Mouse (Mus musculus) heart, embryonic 16.5 days (tissue): ENCODE data around the gene Gm27021. TPM values are rescaled to one million over a fixed set of nuclear protein-coding genes. Genes with fewer than 3 reads are reported as not detected.
A peak's percentile ranks its signal among the peaks of the same experiment; 100 is the strongest.

ENCODE experiments used
- ATAC-seq: fragments of 200-750 bp; cut with Nextera tagmentation; replicated peaks from 2 replicates; pipeline ENCODE4 v1.8.0; 2017; ENCODE audit warnings: moderate number of reproducible peaks; ENCODE audit not compliant: insufficient read depth, low FRiP score; ENCODE audit errors: extremely low read depth
- H3K27ac ChIP-seq: fragments of 300-500 bp; sonication (generic); 2 replicates; pipeline ENCODE4 v1.5.1; 2014; ENCODE audit warnings: mild to moderate bottlenecking, low read length, control low read depth, moderate library complexity
- H3K27me3 ChIP-seq: fragments of 300-500 bp; sonication (generic); 2 replicates; pipeline ENCODE4 v1.6.1; 2014; ENCODE audit warnings: low read length, mixed read lengths; ENCODE audit not compliant: control insufficient read depth, insufficient read depth
- H3K36me3 ChIP-seq: fragments of 300-500 bp; sonication (generic); 2 replicates; pipeline ENCODE4 v1.6.1; 2014; ENCODE audit not compliant: control insufficient read depth, insufficient read depth
- H3K4me1 ChIP-seq: fragments of 300-500 bp; sonication (generic); 2 replicates; pipeline ENCODE4 v1.6.1; 2014; ENCODE audit warnings: low read length, mixed read lengths; ENCODE audit not compliant: control insufficient read depth, insufficient read depth
- H3K4me2 ChIP-seq: fragments of 300-500 bp; sonication (generic); 2 replicates; pipeline ENCODE4 v1.6.1; 2014; ENCODE audit warnings: low read depth, mild to moderate bottlenecking, control low read depth, low read length
- H3K4me3 ChIP-seq: fragments of 300-500 bp; sonication (generic); 2 replicates; pipeline ENCODE4 v1.5.1; 2014; ENCODE audit warnings: mild to moderate bottlenecking, control low read depth, low read length
- H3K9ac ChIP-seq: fragments of 300-500 bp; sonication (generic); 2 replicates; pipeline ENCODE4 v1.6.1; 2014; ENCODE audit warnings: low read length, control low read depth
- H3K9me3 ChIP-seq: fragments of 300-500 bp; sonication (generic); replicated peaks from 2 replicates; pipeline ENCODE4 v1.6.1; 2016; ENCODE audit warnings: low read length; ENCODE audit not compliant: control insufficient read depth
- WGBS: fragments of 180-500 bp; shearing (Covaris S2); extraction: QIAGEN DNeasy Blood & Tissue Kit; methylation state at CpG from one replicate; pipeline ENCODE4 v1.1.7; 2014; 5-methylcytosine and 5-hydroxymethylcytosine counted together
- polyA plus RNA-seq: library from polyadenylated mRNA; unstranded; fragments of >200 nt; fragmentation: Nextera tagmentation; extraction: Ambion mirVana; gene quantifications from 2 replicates; pipeline ENCODE4 v1.2.1, GENCODE M21; 2015

Gene Gm27021
- 0.55 TPM in 1 of 2 replicates, not detected in the other for polyA plus RNA-seq

GRCm38 (mm10) chr8:120667561-120668373 lies at the start of gene Gm27021, which contains the start of gene Cox4i1:
TSS of gene Gm27021 (minus strand) at chr8:120668079.
TSS of gene Cox4i1 (plus strand) at chr8:120668222.
- Histone ChIP-seq H3K9ac (peak within 1 kb of the TSS; percentile 98), H3K4me1 (peaks cover 55% of the 10 kb centered on the region)

GRCm38 (mm10) chr8:120715996-120716680 lies 48.3 kb upstream of the Gm27021 start:
- no peak overlapping the region for H3K4me3 ChIP-seq
- no peaks in the 10 kb centered on the region for H3K36me3 ChIP-seq
- ATAC-seq, result no peak
- H3K27ac ChIP-seq, result peak overlapping the region; percentile 18; the same call in 1 of the 2 replicates
- peaks cover 8% of the 10 kb centered on the region; the same call in 1 of the 2 replicates for H3K4me1 ChIP-seq
- no peak overlapping the region for H3K4me2 ChIP-seq
- H3K9ac ChIP-seq, result no peak overlapping the region
- no peaks in the 10 kb centered on the region for H3K9me3 ChIP-seq
- 66% methylated on average over 15 of the region's 15 CpGs for WGBS
- H3K27me3 ChIP-seq, result no peaks in the 10 kb centered on the region

More at GRCm38 (mm10) chr8:120667561-120668373, at the start of gene Gm27021, which contains the start of gene Cox4i1:
- under 1% methylated on average over 101 of the region's 105 CpGs for WGBS
- peak within 1 kb of the TSS; percentile 99 for H3K4me3 ChIP-seq
- ATAC-seq, result peak; percentile 95
- peak within 1 kb of the TSS; percentile 89 for H3K27ac ChIP-seq
- H3K9me3 ChIP-seq, result no peaks in the 10 kb centered on the region
- peaks cover 31% of the 10 kb centered on the region for H3K36me3 ChIP-seq
- H3K4me2 ChIP-seq, result peak within 1 kb of the TSS; percentile 89
- no peaks in the 10 kb centered on the region for H3K27me3 ChIP-seq

- H3K4me3 ChIP-seq, result no peak overlapping the region
- no peak for ATAC-seq
- no peaks in the 10 kb centered on the region for H3K36me3 ChIP-seq
- 63% methylated on average over 6 of the region's 6 CpGs for WGBS
- no peak overlapping the region for H3K9ac ChIP-seq
- H3K4me2 ChIP-seq, result no peak overlapping the region
- no peaks in the 10 kb centered on the region for H3K9me3 ChIP-seq
- H3K27ac ChIP-seq, result peak overlapping the region; percentile 25; the same call in 1 of the 2 replicates
- peaks cover 8% of the 10 kb centered on the region; the same call in 1 of the 2 replicates for H3K4me1 ChIP-seq
- no peaks in the 10 kb centered on the region for H3K27me3 ChIP-seq
Observed at GRCm38 (mm10) chr8:120715200-120715599, 47.3 kb upstream of the Gm27021 start.

GRCm38 (mm10) chr8:120709176-120709575 lies 41.3 kb upstream of the Gm27021 start:
- Histone ChIP-seq H3K27ac (no peak overlapping the region), H3K27me3 (no peaks in the 10 kb centered on the region), H3K9ac (no peak overlapping the region), H3K4me2 (no peak overlapping the region), H3K4me3 (no peak overlapping the region), H3K36me3 (no peaks in the 10 kb centered on the region), H3K4me1 (no peaks in the 10 kb centered on the region), H3K9me3 (no peaks in the 10 kb centered on the region)
- 55% methylated on average over 10 of the region's 10 CpGs for WGBS
- no peak for ATAC-seq

GRCm38 (mm10) chr8:120706193-120706592 lies 38.3 kb upstream of the Gm27021 start:
- Histone ChIP-seq H3K9ac (no peak overlapping the region), H3K4me2 (no peak overlapping the region), H3K27ac (no peak overlapping the region), H3K36me3 (no peaks in the 10 kb centered on the region), H3K9me3 (no peaks in the 10 kb centered on the region), H3K4me3 (no peak overlapping the region), H3K4me1 (no peaks in the 10 kb centered on the region), H3K27me3 (no peaks in the 10 kb centered on the region)
- ATAC-seq, result no peak
- WGBS, result 76% methylated on average over 3 of the region's 3 CpGs

GRCm38 (mm10) chr8:120705163-120705562 lies 37.3 kb upstream of the Gm27021 start:
- Histone ChIP-seq H3K4me1 (peaks cover 1% of the 10 kb centered on the region), H3K27ac (no peak overlapping the region), H3K9me3 (no peaks in the 10 kb centered on the region), H3K27me3 (no peaks in the 10 kb centered on the region; the same call in none of the 2 replicates), H3K4me3 (no peak overlapping the region), H3K36me3 (no peaks in the 10 kb centered on the region), H3K9ac (no peak overlapping the region), H3K4me2 (no peak overlapping the region)
- 83% methylated on average over 15 of the region's 15 CpGs for WGBS
- no peak for ATAC-seq

- no peak for ATAC-seq
- H3K4me1 ChIP-seq, result peaks cover 5% of the 10 kb centered on the region
- 67% methylated on average over 9 of the region's 9 CpGs for WGBS
- no peak overlapping the region for H3K27ac ChIP-seq
- H3K9me3 ChIP-seq, result no peaks in the 10 kb centered on the region
- no peak overlapping the region for H3K4me2 ChIP-seq
- no peaks in the 10 kb centered on the region; the same call in none of the 2 replicates for H3K27me3 ChIP-seq
- no peak overlapping the region for H3K4me3 ChIP-seq
- H3K9ac ChIP-seq, result no peak overlapping the region
- no peaks in the 10 kb centered on the region for H3K36me3 ChIP-seq
Observed at GRCm38 (mm10) chr8:120704203-120704602, 36.3 kb upstream of the Gm27021 start.

DNA sequence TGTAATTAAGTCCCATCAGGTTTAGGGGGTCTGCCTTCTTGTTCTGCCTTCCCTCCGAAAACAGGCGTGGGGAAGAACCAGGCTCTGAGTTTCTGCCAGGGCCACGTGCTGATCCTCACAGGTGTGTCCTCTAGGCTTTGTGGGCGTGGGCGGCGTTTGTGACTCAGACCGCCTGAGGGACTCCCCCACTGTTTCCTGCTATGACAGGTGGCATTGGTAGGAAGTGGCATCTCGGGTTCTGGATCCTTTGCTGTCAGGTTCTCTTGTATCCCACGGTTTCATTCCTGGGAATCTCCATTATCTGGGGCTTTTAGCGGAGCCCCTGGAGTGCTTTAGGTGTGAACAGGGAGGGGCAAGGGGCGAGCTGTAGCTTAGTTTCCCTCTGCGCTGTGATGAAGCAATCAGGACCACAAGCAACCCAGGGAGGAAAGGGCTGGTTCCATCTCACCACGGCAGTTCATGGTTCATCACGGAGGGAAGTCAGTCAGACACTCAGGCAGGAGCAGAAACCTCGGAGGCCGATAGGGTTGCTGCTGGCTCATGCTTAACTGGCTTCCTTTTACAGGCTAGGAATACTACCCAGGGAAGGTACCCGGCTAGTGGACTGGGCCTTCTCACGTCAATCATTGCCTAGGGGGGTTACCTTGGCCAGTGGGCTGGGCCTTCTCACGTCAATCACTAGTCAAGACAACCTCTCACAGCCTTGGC lies 34.0 kb upstream of the Gm27021 start:
- Histone ChIP-seq H3K4me1 (peaks cover 12% of the 10 kb centered on the region), H3K36me3 (no peaks in the 10 kb centered on the region), H3K27ac (no peak overlapping the region), H3K9ac (no peak overlapping the region), H3K27me3 (no peaks in the 10 kb centered on the region; the same call in none of the 2 replicates), H3K4me2 (no peak overlapping the region), H3K4me3 (no peak overlapping the region), H3K9me3 (no peaks in the 10 kb centered on the region)
- WGBS, result 49% methylated on average over 19 of the region's 19 CpGs
- ATAC-seq, result no peak; the same call in 1 of the 2 replicates
